Mouse (Mus musculus): Measurements from ENCODE around the gene Esyt1.

- peak; percentile 50 for TF ChIP-seq CTCF (IDR thresholded peaks at IDR 0.05; ENCODE audit: insufficient read depth, low read length)
- no peak for TF ChIP-seq POLR2A (IDR thresholded peaks at IDR 0.05; ENCODE audit: borderline replicate concordance, extremely low read depth, low read depth, low read length)
These were observed 49.4 kb upstream of the Esyt1 start for GRCm38 (mm10) chr10:128575063-128575462.
